Mouse (Mus musculus): ENCODE measurements around the gene Timm8a2. TPM values are rescaled to one million over a fixed set of nuclear protein-coding genes. Genes with fewer than 3 reads are reported as not detected.

Timm8a2 gene
- not detected in 2 replicates for polyA plus RNA-seq (2016; fragmentation: Nextera tagmentation; extraction: Ambion mirVana)

- no peak for ATAC-seq (ENCODE audit: low FRiP score)
- H3K9me3 ChIP-seq = no peaks in the 10 kb centered on the region
- H3K27me3 ChIP-seq = no peaks in the 10 kb centered on the region
- no peaks in the 10 kb centered on the region for H3K4me1 ChIP-seq
- no peak within 1 kb of the TSS for H3K9ac ChIP-seq
- H3K4me2 ChIP-seq = no peak within 1 kb of the TSS
- no peak within 1 kb of the TSS for H3K27ac ChIP-seq
- 93% methylated on average over 13 of the region's 13 CpGs for WGBS
- H3K4me3 ChIP-seq (replicated peaks) = no peak within 1 kb of the TSS
- no peaks in the 10 kb centered on the region for H3K36me3 ChIP-seq (replicated peaks)
Observed at GRCm38 (mm10) chr14:122034451-122034850, at the start of gene Timm8a2. Gene Timm8a2, plus strand, starts transcription at chr14:122034674.

DNA sequence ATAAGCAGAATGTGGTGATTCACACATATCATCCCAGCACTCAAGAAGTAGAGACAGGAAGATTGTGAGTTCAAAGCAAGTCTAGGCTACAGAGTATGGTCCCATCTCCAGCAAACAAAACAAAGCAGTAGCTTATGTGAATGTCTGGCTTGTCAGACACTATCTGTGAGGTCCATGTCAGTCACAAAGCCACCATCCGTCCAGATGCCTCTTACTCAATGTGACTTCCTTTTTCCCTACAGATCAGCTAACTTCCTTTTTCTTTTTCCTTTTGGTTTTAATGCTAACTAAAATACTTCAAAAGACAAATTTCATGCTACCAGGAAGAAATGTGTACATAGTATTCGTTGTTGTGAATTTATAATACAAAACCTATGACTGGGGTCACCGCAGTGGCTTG is 49.0 kb upstream of the Timm8a2 start:
- no peaks in the 10 kb centered on the region for H3K9me3 ChIP-seq
- no peak overlapping the region for H3K4me2 ChIP-seq
- H3K4me3 ChIP-seq (replicated peaks) = no peak overlapping the region
- 95% methylated on average over 3 of the region's 3 CpGs for WGBS
- no peak for ATAC-seq (ENCODE audit: low FRiP score)
- no peaks in the 10 kb centered on the region for H3K4me1 ChIP-seq
- no peak overlapping the region for H3K27ac ChIP-seq
- H3K27me3 ChIP-seq = no peaks in the 10 kb centered on the region
- no peaks in the 10 kb centered on the region for H3K36me3 ChIP-seq (replicated peaks)
- H3K9ac ChIP-seq = no peak overlapping the region

- Histone ChIP-seq H3K9me3 (no peaks in the 10 kb centered on the region), H3K4me1 (no peaks in the 10 kb centered on the region), H3K36me3 (replicated peaks) (no peaks in the 10 kb centered on the region), H3K4me3 (replicated peaks) (no peak overlapping the region), H3K27ac (no peak overlapping the region), H3K27me3 (no peaks in the 10 kb centered on the region), H3K4me2 (no peak overlapping the region), H3K9ac (no peak overlapping the region)
- no peak for ATAC-seq (ENCODE audit: low FRiP score)
- 91% methylated on average over 6 of the region's 6 CpGs for WGBS
Observed at GRCm38 (mm10) chr14:121986028-121986427, 48.4 kb upstream of the Timm8a2 start.

DNA sequence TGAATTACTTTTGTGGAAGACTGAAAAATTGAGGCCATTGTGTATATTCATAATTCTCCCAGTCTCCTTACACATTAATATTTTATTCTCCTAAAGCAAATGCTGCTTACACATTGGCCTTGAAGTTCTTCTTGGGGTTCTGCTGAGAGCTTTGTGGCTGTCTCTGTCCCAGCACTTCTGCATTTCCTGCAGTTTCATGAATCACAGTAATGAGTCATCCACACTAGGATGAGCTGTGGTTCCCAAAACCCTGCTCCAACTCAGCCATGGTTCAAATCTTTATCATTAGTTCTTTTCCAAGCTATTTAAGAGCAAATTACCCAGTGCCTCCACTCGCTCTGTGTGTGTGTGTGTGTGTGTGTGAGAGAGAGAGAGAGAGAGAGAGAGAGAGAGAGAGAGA is 47.2 kb upstream of the Timm8a2 start:
- Histone ChIP-seq H3K9me3 (no peaks in the 10 kb centered on the region), H3K27ac (no peak overlapping the region), H3K4me3 (replicated peaks) (no peak overlapping the region), H3K4me2 (no peak overlapping the region), H3K9ac (no peak overlapping the region), H3K36me3 (replicated peaks) (no peaks in the 10 kb centered on the region), H3K4me1 (no peaks in the 10 kb centered on the region), H3K27me3 (no peaks in the 10 kb centered on the region)
- WGBS = 95% methylated on average over 1 of the region's 1 CpGs
- ATAC-seq (ENCODE audit: low FRiP score) = no peak

- Histone ChIP-seq H3K9me3 (no peaks in the 10 kb centered on the region), H3K9ac (no peak overlapping the region), H3K27ac (no peak overlapping the region), H3K4me1 (no peaks in the 10 kb centered on the region), H3K4me3 (replicated peaks) (no peak overlapping the region), H3K36me3 (replicated peaks) (no peaks in the 10 kb centered on the region), H3K27me3 (no peaks in the 10 kb centered on the region), H3K4me2 (no peak overlapping the region)
- WGBS = 85% methylated on average over 4 of the region's 4 CpGs
- ATAC-seq (ENCODE audit: low FRiP score) = no peak
Observed at GRCm38 (mm10) chr14:121987691-121988090, 46.8 kb upstream of the Timm8a2 start.

- Histone ChIP-seq H3K4me2 (no peak overlapping the region), H3K27ac (no peak overlapping the region), H3K36me3 (replicated peaks) (peaks cover 3% of the 10 kb centered on the region; the same call in 1 of the 2 replicates), H3K4me1 (no peaks in the 10 kb centered on the region), H3K9ac (no peak overlapping the region), H3K27me3 (no peaks in the 10 kb centered on the region), H3K4me3 (replicated peaks) (no peak overlapping the region), H3K9me3 (no peaks in the 10 kb centered on the region)
- ATAC-seq (ENCODE audit: low FRiP score) = no peak
- WGBS = 91% methylated on average over 3 of the region's 3 CpGs
Observed at GRCm38 (mm10) chr14:121989331-121989730, 45.1 kb upstream of the Timm8a2 start.

GRCm38 (mm10) chr14:121989869-121990268 is 44.6 kb upstream of the Timm8a2 start:
- no peak overlapping the region for H3K27ac ChIP-seq
- H3K27me3 ChIP-seq = no peaks in the 10 kb centered on the region
- peaks cover 7% of the 10 kb centered on the region; the same call in 1 of the 2 replicates for H3K36me3 ChIP-seq (replicated peaks)
- no peaks in the 10 kb centered on the region for H3K4me1 ChIP-seq
- no peak overlapping the region for H3K4me3 ChIP-seq (replicated peaks)
- ATAC-seq (ENCODE audit: low FRiP score) = no peak
- WGBS = 97% methylated on average over 3 of the region's 3 CpGs
- H3K9ac ChIP-seq = no peak overlapping the region
- no peak overlapping the region for H3K4me2 ChIP-seq
- H3K9me3 ChIP-seq = no peaks in the 10 kb centered on the region

DNA sequence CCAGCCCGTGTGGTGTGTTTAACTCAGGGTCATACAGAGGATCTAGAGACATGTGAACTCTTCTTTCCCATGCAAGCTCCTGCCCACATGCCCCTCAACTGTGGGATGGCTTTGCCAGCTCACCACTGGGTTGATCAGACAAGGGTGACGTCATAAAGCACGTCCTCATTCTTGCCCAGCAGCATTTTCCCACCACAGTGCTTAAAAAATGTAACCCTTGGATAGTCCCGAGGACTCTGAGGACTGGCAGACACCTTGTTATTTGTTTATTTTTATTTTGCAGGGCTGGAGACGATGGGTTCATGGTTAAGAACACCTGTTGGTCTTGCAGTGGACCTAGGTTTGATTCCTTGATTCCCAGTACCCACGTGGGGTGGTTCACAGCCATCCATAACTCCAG is 43.6 kb upstream of the Timm8a2 start:
- Histone ChIP-seq H3K9me3 (no peaks in the 10 kb centered on the region), H3K27ac (no peak overlapping the region), H3K9ac (no peak overlapping the region), H3K27me3 (no peaks in the 10 kb centered on the region), H3K36me3 (replicated peaks) (peaks cover 16% of the 10 kb centered on the region), H3K4me3 (replicated peaks) (no peak overlapping the region), H3K4me2 (no peak overlapping the region), H3K4me1 (no peaks in the 10 kb centered on the region)
- no peak for ATAC-seq (ENCODE audit: low FRiP score)
- WGBS = 92% methylated on average over 6 of the region's 6 CpGs

DNA sequence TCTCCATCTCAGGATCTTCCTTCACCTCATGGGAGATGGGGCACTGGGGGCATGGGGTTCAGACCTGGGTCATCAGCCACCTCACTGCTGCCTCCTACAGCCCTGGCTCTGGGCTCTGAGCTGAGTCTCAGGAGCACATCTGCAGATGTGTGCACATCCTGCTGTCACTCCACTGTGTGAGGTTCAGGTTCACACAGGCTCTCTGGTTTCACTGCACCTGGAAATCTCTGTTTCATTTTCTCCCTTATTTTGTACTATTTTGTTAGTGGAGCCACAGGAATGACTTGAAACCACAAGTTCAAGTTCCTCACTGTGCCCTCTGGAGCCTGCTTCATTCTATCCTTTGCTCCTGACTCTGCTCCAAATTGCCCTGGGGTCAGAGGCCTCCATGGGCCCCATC is 42.6 kb upstream of the Timm8a2 start:
- H3K4me2 ChIP-seq = no peak overlapping the region
- no peaks in the 10 kb centered on the region for H3K4me1 ChIP-seq
- no peak overlapping the region for H3K4me3 ChIP-seq (replicated peaks)
- H3K9ac ChIP-seq = no peak overlapping the region
- H3K36me3 ChIP-seq (replicated peaks) = peaks cover 25% of the 10 kb centered on the region
- H3K27me3 ChIP-seq = no peaks in the 10 kb centered on the region
- no peak overlapping the region for H3K27ac ChIP-seq
- H3K9me3 ChIP-seq = no peaks in the 10 kb centered on the region
- ATAC-seq (ENCODE audit: low FRiP score) = no peak

- no peak for ATAC-seq (ENCODE audit: low FRiP score)
- Histone ChIP-seq H3K27me3 (no peaks in the 10 kb centered on the region), H3K4me3 (replicated peaks) (no peak overlapping the region), H3K27ac (no peak overlapping the region), H3K9me3 (no peaks in the 10 kb centered on the region), H3K9ac (no peak overlapping the region), H3K4me1 (no peaks in the 10 kb centered on the region), H3K36me3 (replicated peaks) (peaks cover 29% of the 10 kb centered on the region), H3K4me2 (no peak overlapping the region)
- 93% methylated on average over 13 of the region's 13 CpGs for WGBS
Observed at GRCm38 (mm10) chr14:121992395-121993280, 41.8 kb upstream of the Timm8a2 start.

DNA sequence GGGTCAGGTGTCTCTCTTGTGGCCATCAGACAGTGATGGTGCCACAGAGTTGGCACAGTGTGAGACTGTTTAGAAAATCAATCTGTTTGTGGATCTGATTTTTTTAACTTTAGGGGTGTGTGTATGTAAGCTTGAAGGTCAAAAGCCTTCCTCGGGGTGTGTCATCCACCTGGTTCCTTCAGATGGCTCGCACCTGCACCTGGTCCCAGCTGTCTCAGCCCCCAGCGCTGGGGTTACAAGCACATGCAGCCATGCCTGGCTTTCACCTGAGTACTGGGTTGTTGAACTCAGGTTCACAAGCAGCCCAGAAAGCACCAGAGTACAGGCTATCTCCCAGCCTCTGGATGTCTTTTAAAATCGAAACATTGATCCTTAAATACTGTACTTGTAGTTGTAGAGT is 40.9 kb upstream of the Timm8a2 start:
- H3K27me3 ChIP-seq = no peaks in the 10 kb centered on the region
- no peak for ATAC-seq (ENCODE audit: low FRiP score)
- peaks cover 30% of the 10 kb centered on the region for H3K36me3 ChIP-seq (replicated peaks)
- no peak overlapping the region for H3K9ac ChIP-seq
- WGBS = 94% methylated on average over 4 of the region's 4 CpGs
- no peak overlapping the region for H3K4me3 ChIP-seq (replicated peaks)
- no peaks in the 10 kb centered on the region for H3K4me1 ChIP-seq
- H3K9me3 ChIP-seq = no peaks in the 10 kb centered on the region
- no peak overlapping the region for H3K4me2 ChIP-seq
- H3K27ac ChIP-seq = no peak overlapping the region

DNA sequence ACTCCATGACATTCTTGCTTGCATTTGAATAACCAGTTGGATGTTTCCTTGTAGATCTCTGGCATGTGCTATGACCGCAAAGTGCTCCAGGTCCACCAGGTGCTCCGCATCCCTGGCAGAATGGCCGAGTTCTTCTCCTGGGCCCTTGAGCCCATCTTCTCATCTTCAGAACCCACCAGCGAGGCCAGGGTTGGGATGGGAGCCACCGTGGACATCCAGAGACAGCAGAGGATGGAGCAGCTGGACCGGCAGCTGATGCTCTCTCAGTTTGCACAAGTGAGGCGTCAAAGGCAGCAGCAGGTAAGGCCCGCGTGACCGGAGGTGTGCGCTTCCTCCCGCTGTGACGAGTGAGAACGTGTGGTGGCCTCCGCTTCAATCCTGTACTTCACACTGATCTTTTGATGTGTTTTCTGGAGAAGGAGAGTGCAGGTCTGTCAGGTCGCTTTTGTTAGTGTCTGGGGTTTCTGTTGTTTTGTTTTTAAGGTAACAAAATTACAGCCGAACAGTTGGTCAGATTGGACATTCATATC is 40.2 kb upstream of the Timm8a2 start:
- H3K4me1 ChIP-seq = no peaks in the 10 kb centered on the region
- H3K4me2 ChIP-seq = no peak overlapping the region
- no peaks in the 10 kb centered on the region for H3K9me3 ChIP-seq
- H3K36me3 ChIP-seq (replicated peaks) = peaks cover 30% of the 10 kb centered on the region
- H3K9ac ChIP-seq = no peak overlapping the region
- no peak overlapping the region for H3K4me3 ChIP-seq (replicated peaks)
- no peak overlapping the region for H3K27ac ChIP-seq
- WGBS = 93% methylated on average over 17 of the region's 17 CpGs
- no peak for ATAC-seq (ENCODE audit: low FRiP score)
- H3K27me3 ChIP-seq = no peaks in the 10 kb centered on the region
